Mouse (Mus musculus) lung, embryonic 14.5 days (tissue): ENCODE measurements around the gene Fbxo11. TPM values are rescaled to one million over a fixed set of nuclear protein-coding genes. Genes with fewer than 3 reads are reported as not detected.

Experiments
- ATAC-seq: fragments of 200-750 bp; cut with Nextera tagmentation; 2 replicates; pipeline ENCODE4 v1.8.0; 2017; ENCODE audit warnings: mild to moderate bottlenecking, moderate TSS enrichment, moderate library complexity; ENCODE audit not compliant: insufficient read depth
- DNase-seq: peaks from one replicate; pipeline ENCODE4 v3.0.0-alpha.2; 2015
- H3K27ac ChIP-seq: fragments of 300-500 bp; sonication (generic); 2 replicates; pipeline ENCODE4 v1.5.1; 2014; ENCODE audit warnings: low read depth, mild to moderate bottlenecking, moderate library complexity
- H3K27me3 ChIP-seq: fragments of 300-500 bp; sonication (generic); 2 replicates; pipeline ENCODE4 v1.6.1; 2014; ENCODE audit warnings: low read length, control low read depth; ENCODE audit not compliant: insufficient read depth
- H3K36me3 ChIP-seq: fragments of 300-500 bp; sonication (generic); 2 replicates; pipeline ENCODE4 v1.6.1; 2014; ENCODE audit warnings: control low read depth; ENCODE audit not compliant: insufficient read depth
- H3K4me1 ChIP-seq: fragments of 300-500 bp; sonication (generic); 2 replicates; pipeline ENCODE4 v1.6.1; 2014; ENCODE audit warnings: antibody characterized with exemption, control low read depth; ENCODE audit not compliant: insufficient read depth
- H3K4me2 ChIP-seq: fragments of 300-500 bp; sonication (generic); 2 replicates; pipeline ENCODE4 v1.6.1; 2014; ENCODE audit warnings: mild to moderate bottlenecking
- H3K4me3 ChIP-seq: fragments of 300-500 bp; sonication (generic); 2 replicates; pipeline ENCODE4 v1.5.1; 2014; ENCODE audit warnings: low read depth, low read length
- H3K9ac ChIP-seq: fragments of 300-500 bp; sonication (generic); 2 replicates; pipeline ENCODE4 v1.6.1; 2014
- H3K9me3 ChIP-seq: fragments of 300-500 bp; sonication (generic); 2 replicates; pipeline ENCODE4 v1.6.1; 2016; ENCODE audit warnings: low read depth, low read length, control low read depth
- CTCF ChIP-seq: IDR thresholded peaks from 2 replicates; pipeline ENCODE4 v1.5.1; 2016; ENCODE audit warnings: antibody characterized with exemption, low read depth
- WGBS: fragments of 180-500 bp; shearing (Covaris S2); extraction: QIAGEN DNeasy Blood & Tissue Kit; methylation state at CpG from one replicate; pipeline ENCODE4 v1.1.7; 2014; 5-methylcytosine and 5-hydroxymethylcytosine counted together
- polyA plus RNA-seq: library from polyadenylated mRNA; unstranded; fragments of >200 nt; fragmentation: Nextera tagmentation; extraction: Ambion mirVana; gene quantifications from 2 replicates; pipeline ENCODE4 v1.2.1, GENCODE M21; 2014

Fbxo11 gene
- polyA plus RNA-seq, 1 experiment from 2014 or later, result 27.1 TPM

DNA sequence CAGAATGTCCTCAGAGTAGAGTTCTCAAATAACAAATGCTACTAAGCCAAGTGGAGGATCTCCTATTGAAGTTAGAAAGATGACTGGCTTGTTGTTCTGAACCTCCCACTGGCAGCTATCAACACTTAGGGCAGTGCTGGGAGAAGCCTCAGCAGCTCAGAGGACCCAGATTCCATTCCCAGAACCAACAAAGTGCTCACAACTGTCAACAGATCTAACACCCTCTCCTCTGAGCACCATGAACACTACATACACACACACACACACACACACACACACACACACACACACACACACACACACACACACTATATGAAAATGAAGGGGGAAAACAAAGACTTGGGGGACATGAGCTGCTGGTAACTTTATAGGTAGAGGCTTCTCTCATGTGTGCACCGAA, 60.2 kb downstream of the Fbxo11 start:
- no peak for TF ChIP-seq CTCF
- ATAC-seq (no peak), DNase-seq (no peak)
- no peaks in the 10 kb centered on the region for H3K9me3 ChIP-seq
- H3K9ac ChIP-seq, result no peak overlapping the region
- no peak overlapping the region for H3K4me3 ChIP-seq
- H3K36me3 ChIP-seq, result peaks cover 83% of the 10 kb centered on the region
- 96% methylated on average over 1 of the region's 1 CpGs for WGBS
- H3K27ac ChIP-seq, result no peak overlapping the region
- no peaks in the 10 kb centered on the region for H3K4me1 ChIP-seq
- no peak overlapping the region for H3K4me2 ChIP-seq
- no peaks in the 10 kb centered on the region for H3K27me3 ChIP-seq

GRCm38 (mm10) chr17:87997808-87998207, 67.3 kb downstream of the Fbxo11 start:
- Histone ChIP-seq H3K4me3 (no peak overlapping the region), H3K9ac (no peak overlapping the region), H3K9me3 (no peaks in the 10 kb centered on the region), H3K27ac (no peak overlapping the region), H3K4me2 (no peak overlapping the region), H3K36me3 (peaks cover 87% of the 10 kb centered on the region), H3K27me3 (no peaks in the 10 kb centered on the region), H3K4me1 (no peaks in the 10 kb centered on the region)
- no peak for DNase-seq
- TF ChIP-seq CTCF, result no peak
- ATAC-seq, result no peak
- 81% methylated on average over 4 of the region's 4 CpGs for WGBS

DNA sequence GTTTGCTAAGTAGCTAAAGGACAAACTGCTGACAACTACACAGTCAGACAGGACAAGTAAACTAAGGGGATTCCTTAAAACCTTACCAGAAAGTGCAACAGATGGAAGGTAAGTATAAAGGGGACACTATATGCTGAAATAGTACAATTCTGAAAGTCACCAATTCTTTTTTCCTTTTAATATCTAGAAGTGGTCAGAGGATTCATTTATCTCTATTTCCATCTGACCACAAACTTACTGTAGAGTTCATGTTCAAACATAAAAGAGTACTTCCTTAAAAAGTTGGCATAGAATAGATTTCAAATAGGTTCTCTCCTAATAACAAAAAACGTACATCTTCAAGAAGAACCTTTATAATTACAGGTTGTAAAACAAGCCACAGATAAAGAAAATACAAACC, 71.8 kb downstream of the Fbxo11 start:
- no peak for TF ChIP-seq CTCF
- H3K4me1 ChIP-seq, result no peaks in the 10 kb centered on the region
- peaks cover 88% of the 10 kb centered on the region for H3K36me3 ChIP-seq
- H3K9me3 ChIP-seq, result no peaks in the 10 kb centered on the region
- no peak overlapping the region for H3K4me2 ChIP-seq
- H3K4me3 ChIP-seq, result no peak overlapping the region
- no peaks in the 10 kb centered on the region for H3K27me3 ChIP-seq
- no peak overlapping the region for H3K27ac ChIP-seq
- WGBS, result 69% methylated on average over 1 of the region's 1 CpGs
- DNase-seq (no peak), ATAC-seq (no peak)
- no peak overlapping the region for H3K9ac ChIP-seq

DNA sequence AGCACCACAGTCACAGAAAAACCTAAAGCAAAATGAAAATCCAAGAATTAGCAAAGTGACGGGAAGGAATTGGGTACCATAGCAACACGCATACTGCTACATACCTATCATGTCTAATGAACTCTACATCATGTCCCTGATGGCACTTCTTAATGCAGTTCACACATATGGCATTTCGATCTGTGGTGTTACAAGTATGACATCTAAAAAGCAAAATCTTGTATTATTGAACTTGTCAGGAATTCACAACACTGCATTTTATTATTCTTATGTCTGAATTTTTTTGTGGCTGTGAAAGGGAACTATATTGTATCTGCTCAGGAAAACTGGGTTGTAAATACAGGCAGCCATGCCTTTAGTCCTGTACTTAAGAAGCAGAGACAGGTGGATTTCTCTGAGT, 72.9 kb downstream of the Fbxo11 start:
- Histone ChIP-seq H3K36me3 (peaks cover 89% of the 10 kb centered on the region), H3K27ac (no peak overlapping the region), H3K9me3 (no peaks in the 10 kb centered on the region), H3K4me2 (no peak overlapping the region), H3K9ac (no peak overlapping the region), H3K4me3 (no peak overlapping the region), H3K4me1 (no peaks in the 10 kb centered on the region), H3K27me3 (no peaks in the 10 kb centered on the region)
- ATAC-seq (no peak), DNase-seq (no peak)
- WGBS, result 85% methylated on average over 3 of the region's 3 CpGs
- TF ChIP-seq CTCF, result no peak

DNA sequence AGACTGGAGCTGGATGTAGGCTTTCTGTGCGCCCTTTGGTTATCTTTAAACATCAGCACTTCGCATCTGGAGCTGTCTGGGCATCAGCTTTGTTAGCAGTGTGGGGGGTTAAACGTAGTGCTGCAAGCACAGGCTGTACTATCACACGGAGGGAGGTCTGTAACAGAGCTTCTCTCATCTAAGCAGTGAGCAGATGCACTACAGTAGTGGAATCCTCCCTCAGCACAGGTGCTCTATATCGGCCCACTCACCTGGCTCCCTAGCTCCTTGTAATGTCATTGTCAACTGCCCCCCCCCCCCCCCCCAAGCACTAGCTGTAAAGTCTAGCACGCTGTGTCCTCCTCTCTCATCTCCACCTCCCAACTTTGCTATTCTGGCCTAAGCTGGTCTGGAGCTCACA, 77.6 kb downstream of the Fbxo11 start:
- no peak for TF ChIP-seq CTCF
- DNase-seq (no peak), ATAC-seq (no peak)
- Histone ChIP-seq H3K36me3 (peaks cover 94% of the 10 kb centered on the region), H3K27ac (no peak overlapping the region), H3K4me2 (no peak overlapping the region), H3K9ac (no peak overlapping the region), H3K27me3 (no peaks in the 10 kb centered on the region), H3K4me1 (no peaks in the 10 kb centered on the region), H3K4me3 (no peak overlapping the region), H3K9me3 (no peaks in the 10 kb centered on the region)
- WGBS, result 56% methylated on average over 6 of the region's 6 CpGs

DNA sequence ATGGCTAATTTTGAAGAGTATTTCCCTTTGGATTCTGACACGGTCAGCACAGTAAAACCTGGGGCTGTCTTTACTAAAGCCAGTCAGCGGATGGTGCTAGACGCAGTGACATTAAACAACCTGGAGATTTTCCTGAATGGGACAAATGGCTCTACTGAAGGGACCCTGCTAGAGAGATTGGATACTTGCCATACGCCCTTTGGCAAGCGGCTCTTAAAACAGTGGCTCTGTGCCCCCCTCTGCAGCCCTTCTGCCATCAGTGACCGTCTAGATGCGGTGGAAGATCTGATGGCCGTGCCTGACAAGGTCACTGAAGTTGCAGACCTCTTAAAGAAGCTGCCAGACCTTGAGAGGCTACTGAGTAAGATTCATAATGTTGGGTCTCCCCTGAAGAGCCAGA, 79.2 kb downstream of the Fbxo11 start:
- WGBS, result 84% methylated on average over 8 of the region's 8 CpGs

DNA sequence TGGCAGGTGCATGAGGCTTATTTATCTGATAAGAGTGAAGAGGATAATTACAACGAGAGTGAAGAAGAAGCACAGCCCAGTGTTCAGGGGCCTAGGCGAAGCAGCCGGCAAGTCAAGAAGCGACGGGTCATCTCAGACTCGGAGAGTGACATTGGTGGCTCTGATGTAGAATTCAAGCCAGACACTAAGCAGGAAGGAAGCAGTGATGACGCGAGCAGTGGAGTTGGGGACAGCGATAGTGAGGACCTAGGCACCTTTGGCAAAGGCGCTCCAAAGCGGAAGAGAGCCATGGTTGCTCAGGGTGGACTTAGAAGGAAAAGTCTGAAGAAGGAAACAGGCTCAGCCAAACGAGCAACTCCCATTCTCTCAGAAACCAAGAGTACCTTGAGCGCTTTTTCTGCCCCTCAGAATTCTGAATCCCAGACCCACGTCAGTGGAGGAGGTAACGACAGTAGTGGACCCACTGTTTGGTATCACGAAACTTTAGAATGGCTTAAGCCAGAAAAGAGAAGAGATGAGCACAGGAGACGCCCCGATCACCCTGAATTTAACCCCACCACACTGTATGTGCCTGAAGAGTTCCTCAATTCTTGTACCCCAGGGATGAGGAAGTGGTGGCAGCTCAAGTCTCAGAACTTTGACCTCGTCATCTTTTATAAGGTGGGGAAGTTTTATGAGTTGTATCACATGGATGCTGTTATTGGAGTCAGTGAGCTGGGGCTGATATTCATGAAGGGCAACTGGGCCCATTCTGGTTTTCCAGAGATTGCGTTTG, 80.5 kb downstream of the Fbxo11 start:
- 90% methylated on average over 20 of the region's 20 CpGs for WGBS
- peaks cover 92% of the 10 kb centered on the region for H3K36me3 ChIP-seq
- DNase-seq, result no peak

More for the DNA sequence above, 79.2 kb downstream of the Fbxo11 start:
- H3K4me1 ChIP-seq, result no peaks in the 10 kb centered on the region
- no peak overlapping the region for H3K4me3 ChIP-seq
- ATAC-seq (no peak), DNase-seq (no peak)
- H3K4me2 ChIP-seq, result no peak overlapping the region
- no peak overlapping the region for H3K27ac ChIP-seq
- H3K9me3 ChIP-seq, result no peaks in the 10 kb centered on the region
- no peak overlapping the region for H3K9ac ChIP-seq
- H3K27me3 ChIP-seq, result no peaks in the 10 kb centered on the region
- H3K36me3 ChIP-seq, result peaks cover 94% of the 10 kb centered on the region
- no peak for TF ChIP-seq CTCF

More for the DNA sequence above, 80.5 kb downstream of the Fbxo11 start:
- Histone ChIP-seq H3K4me2 (no peak overlapping the region), H3K27ac (no peak overlapping the region), H3K4me1 (no peaks in the 10 kb centered on the region), H3K27me3 (no peaks in the 10 kb centered on the region), H3K9me3 (no peaks in the 10 kb centered on the region), H3K4me3 (no peak overlapping the region), H3K9ac (no peak overlapping the region)
- no peak for TF ChIP-seq CTCF
- ATAC-seq, result no peak
